Mouse (Mus musculus) cerebellum, postnatal 14 days (tissue): Measurements from ENCODE around the gene Ccdc40.
"Not testable (repeated sequence)": the region's sequence is repeated elsewhere in the genome, so short reads cannot be mapped to it uniquely, and the experiment has no call there.

Experiments used
- DNase-seq, 2 experiments: peaks; one replicate each; pipeline ENCODE4 v3.0.0; 2021; ENCODE audit warnings: mixed read lengths in 2 of 2

Gene Ccdc40

DNA sequence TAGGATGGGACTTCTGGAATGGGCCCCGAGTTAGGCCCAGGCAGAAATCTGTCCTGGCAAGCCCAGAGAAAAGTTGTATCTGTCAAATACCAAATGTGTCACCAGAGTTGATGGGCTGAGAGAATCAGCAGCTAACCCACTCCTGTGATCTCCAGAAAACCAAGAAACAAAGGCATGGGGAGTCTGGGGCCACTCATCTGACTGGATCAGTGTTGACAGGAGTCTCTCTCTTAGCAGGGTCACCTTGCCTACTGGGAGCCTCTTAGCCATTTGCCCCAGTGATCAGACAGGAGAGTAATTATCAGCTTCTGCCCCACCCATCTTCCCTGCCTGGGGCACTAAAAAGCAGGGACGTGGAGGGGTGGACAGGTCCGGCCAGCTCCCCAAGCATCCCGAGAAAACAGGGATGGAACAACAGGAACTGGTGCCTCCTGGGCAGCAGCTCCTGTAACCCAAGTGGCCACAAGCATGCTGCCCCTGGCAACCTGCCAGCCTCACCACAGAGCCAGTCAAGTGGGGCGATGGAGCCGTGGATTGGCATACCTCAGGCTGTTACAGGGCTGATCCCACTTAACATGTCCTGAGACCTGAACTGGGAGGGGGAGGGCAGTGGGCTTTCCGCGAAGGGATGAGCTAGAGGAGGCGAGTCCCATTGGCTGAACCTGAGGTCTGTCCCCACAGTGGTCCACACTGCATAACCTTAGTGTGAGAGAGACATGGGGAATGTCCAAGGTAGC lies 57.6 kb downstream of the Ccdc40 start:
- peak; percentile 56 to 62 for DNase-seq

DNA sequence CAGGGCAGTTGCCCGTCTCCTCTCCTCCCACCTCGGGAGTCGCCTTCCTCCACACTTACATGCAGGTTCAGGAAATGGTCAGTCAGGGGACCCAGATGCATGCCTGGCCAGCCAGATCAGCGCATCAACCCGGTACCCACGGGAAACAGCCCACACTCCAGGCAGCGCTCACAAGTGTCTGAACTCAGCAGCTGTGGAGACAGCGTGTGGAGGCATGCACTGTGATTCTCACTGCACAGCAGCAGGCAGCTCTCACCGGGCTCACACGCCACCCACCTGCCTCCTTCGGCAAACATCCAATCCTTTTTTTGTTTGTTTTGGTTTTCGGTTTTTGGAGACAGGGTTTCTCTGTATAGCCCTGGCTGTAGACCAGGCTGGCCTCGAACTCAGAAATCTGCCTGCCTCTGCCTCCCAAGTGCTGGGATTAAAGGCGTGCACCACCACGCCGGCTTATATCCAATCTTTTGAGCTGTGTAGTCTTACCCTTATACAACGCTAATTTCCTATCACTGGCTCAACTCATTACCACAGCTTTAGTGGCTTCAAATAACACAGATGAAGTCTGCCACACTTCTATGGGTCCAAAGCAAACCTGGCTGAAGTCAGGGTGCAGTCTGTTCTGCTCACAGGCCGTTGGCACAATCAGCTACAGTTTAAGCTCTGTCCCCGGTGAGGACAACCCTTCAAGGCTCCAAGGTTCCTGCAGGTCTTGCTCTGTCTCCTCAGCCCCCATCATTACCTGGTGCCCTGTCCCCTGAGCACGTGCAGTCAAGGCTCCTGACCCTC lies 59.0 kb downstream of the Ccdc40 start:
- DNase-seq, result peak; percentile 49 to 60

DNA sequence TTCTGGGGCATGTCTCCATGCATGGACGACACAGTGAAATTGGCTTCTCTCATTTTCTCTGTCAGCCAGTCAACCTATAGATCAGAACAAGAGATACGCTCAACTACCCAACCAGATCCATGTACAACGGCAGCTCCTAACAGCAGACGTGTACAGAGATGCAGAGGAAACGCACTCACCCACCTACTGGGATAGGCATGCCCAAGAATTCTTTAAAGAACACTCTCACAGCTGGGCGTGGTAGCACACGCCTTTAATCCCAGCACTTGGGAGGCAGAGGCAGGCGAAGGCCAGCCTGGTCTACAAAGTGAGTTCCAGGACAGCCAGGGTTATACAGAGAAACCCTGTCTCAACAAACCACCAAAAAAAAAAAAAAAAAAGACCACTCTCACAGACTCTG lies 64.5 kb downstream of the Ccdc40 start:
- not testable (repeated sequence) for DNase-seq

DNA sequence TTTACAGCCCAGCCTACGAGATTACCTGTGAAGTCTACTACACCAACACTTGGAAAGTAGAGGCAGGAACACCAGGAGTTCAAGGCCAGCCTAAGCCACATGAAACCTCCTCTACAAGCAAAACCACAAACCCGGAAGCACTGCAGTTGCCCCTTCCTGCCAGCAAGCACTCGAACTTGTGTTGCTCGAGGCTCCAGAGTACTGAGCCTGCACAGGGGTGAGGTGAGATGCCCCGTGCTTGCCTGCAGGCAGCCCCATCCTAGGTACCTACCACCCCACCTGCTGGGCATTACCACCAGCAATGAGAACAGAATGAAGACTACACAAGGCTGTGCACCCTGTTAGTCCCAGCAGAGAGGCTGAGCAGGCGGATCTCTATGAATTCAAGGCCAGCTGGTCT lies 69.6 kb downstream of the Ccdc40 start:
- no peak for DNase-seq

DNA sequence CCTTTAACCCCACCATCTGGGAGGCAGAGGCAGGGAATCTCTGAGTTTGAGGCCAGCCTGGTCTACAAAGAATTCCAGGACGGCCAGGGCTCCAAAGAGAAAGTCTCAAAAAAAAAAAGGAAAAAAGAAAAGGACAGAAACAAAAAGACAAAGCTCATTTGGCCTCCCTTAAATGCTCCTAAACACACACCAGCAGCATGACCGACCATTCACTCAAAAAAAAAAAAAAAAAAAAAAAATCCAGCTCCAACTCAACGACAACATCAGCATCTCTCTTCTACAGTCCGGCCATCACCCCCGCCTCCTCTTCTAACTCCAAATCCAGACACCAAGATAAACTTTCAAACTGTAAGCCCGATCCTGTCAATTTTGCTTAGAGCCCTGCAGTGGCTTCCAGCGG lies 70.5 kb downstream of the Ccdc40 start:
- DNase-seq, result no peak

DNA sequence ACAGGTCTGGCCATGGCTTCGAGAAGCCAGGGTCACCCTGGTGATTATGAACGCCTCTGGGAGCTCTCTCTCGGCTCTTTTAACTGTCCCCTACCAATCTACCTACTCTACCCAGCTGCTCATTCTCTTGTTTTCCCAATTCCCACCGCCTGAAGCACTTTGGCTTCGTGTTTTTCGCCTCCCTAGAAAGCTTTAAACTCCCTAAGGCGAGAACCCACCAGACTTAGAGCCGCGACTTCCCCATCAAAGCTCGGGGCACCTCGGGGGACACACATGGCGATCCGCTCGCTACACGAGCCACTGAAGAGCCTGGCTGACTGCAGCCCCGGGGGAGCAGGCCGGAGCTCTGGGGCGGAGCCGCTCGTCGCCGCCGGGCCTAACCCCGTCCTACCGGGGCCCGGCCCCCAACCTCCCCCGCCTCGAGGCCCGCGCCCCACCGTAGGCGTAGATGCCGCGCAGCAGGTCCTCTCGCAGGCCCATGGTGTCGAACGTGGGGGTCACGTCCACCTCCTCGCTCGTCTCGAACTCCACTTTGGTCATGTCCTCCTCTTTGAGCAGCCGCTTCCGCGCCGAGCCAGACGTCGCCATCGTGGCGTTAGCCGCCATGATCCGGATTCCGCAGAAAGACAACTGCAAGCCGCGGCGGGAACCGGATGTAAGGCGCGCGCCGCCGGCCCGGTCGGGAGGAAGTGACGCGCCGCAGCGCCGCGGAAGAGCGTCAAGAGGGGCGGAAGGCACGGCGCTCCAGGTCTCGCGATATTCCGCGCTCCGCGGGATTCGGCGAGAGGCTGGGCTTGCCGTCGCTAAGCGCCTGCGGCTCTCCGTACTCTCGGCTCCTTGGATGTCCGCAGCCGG lies 71.2 kb downstream of the Ccdc40 start, which contains the start of gene Eif4a3:
Gene Eif4a3, minus strand, starts transcription at position 699 of the 855 bp plus-strand sequence.
- peak; percentile 98 to 99 for DNase-seq

DNA sequence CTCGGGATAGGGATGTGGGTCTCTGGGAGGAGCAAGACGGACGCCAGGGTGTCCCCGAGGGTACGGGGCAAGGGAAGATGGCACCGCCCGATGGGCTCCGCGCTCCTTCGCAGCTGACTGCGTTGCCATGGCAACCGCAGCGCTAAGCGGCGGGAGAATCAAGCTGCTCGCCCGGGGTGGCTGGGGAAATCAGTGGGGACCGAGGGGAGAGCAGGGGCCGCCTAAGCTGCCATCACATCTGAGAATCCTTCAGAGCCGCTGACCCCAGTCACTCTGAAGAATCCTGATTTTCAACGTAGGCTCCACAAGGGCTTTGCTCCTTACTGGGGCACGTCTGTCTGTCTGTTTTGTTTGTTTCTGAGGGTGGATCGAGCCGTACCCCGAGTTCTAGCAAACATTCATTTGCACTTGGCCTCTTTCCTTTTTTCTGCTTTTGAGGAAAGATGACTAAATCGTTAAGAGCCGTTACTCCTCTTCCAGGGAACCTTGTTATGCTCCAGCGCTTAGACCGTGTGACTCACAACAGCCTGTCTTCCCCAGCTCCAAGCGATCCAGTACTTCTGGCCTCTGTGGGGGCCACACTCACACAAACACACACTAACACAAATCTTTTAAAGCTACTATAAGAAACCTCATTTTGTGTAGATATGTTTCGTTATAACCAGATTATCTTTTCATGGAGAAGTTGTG lies 72.0 kb downstream of the Ccdc40 start:
- no peak for DNase-seq

DNA sequence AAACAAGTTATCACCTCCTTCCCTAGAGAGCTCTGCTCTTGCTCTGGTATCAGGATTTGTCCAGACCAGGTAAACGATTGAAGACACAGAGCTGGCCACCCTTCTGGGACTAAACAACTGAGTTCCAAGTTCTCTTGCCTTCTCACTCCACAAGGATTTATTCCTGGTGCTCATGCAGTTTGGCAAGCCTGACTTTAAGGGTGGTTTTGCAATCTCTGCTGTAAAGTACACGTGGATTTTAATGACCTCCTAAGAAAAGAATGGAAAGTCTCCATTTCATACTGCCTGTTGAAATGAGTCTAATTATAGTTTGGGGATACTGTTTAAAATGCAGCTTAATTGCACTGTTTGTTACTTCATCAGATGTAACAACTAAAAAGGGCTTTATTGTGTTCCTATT lies 72.6 kb downstream of the Ccdc40 start:
- no peak for DNase-seq

DNA sequence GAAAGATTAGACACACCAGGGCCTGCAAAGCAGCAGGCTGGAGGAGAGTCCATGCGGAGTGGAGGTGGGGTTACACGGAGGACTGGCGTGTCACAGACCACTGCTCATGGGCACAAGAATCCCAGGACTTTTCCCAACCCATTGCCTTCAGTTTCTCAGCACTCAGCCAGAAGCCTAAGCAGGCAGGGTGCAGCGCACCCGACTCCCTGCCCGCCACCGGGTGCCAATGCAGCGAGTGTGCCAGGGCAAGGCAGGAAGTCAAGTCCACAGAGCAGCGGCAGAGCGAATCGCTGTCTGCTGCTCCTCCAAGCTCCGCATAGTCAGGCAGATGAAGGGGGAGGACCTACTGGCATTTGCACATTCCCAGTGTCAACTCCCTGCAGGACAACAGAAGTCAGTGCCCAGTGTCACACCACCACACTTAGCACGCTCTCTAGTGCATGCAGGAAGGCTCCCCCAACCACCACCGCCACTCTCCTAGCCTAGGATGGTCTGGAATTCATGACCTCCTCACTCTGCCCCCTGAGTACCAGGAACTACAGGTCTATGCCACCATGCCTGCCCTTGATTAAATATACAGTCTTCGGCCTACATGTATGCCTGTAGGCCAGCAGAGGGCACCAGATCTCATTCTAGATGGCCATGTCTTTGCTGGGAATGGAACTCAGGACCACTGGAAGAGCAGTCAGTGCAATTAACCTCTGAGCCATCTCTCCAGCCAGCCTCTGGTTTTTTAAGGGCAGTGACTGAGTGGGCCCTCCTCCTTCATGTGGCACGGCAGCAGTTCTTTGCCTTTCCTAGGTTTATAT lies 76.7 kb downstream of the Ccdc40 start:
- DNase-seq, result peak; percentile 71 to 81

DNA sequence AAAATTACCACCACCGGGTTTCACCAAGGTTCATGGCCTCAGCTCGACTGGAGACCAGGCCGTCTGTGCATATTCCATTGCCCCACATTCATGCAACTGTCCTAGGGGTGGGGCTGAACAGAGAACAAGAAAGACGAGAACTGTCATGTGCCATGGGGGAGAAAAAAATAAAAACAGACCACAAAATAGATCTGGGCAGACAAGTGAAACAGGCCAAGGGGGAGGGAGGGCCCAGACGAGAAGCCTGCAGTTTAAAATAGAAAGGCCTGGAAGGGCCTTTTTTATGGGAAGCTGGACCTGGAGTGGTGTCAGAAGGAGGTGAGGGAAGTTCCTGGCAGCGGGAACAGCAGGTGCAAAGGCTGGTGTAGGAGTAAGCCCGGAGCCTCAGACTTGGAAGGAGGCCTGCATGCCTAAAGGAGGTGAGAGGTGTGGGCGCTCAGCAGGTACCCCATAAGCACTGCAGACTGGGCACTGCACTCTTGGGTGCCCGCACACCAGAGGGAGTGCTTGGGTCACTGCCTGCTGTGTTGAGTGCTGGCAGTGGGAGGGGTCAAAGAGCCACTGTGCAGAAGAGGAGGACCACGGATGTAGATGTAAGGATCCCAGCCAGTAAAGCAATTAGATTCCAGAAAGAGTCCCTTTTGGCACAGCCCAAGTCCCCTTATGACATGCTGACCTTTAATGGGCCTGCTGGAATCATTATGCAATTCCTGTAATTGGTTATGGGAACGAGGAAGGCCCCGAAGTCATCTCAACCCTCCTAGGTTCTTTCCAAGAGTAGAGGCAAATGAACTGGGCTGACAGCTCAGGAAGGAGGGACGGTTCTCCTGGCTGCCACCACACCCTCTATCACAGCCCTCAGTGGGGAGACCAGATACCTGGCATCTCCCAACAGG lies 78.6 kb downstream of the Ccdc40 start:
- DNase-seq, result no peak

DNA sequence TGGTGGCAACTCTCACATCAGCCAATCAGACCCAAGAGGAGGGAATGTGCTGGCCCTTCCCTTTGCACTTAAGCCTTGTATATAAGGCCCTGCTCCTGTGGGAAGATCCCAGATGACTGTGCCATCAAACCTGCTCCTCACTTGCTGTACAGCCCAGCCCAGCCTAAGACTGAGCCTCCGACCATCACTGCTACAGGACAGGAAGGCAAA lies 79.2 kb downstream of the Ccdc40 start, which contains the start of gene Card14:
Gene Card14, plus strand, starts transcription at position 111 of the 210 bp plus-strand sequence.
- DNase-seq, result no peak

DNA sequence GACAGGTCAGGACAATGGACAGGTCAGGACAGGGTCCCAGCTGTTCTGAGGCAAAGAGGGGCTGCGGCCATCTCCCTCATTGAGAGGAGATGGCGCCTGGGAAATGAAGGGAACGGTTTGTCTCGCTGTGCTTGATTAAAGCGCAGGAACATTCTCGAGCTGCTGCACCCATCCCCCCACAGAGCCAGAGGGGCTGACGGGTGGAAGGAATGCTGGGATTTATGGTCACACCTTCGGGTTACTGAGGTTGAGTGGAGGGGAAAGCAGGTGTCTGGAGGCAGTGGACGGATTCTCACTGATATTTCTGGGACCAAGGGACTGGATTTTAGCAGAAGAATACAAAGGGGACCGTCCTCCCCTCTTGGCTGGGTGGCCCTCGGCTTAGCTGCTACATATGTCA lies 79.5 kb downstream of the Ccdc40 start:
- DNase-seq, result no peak

DNA sequence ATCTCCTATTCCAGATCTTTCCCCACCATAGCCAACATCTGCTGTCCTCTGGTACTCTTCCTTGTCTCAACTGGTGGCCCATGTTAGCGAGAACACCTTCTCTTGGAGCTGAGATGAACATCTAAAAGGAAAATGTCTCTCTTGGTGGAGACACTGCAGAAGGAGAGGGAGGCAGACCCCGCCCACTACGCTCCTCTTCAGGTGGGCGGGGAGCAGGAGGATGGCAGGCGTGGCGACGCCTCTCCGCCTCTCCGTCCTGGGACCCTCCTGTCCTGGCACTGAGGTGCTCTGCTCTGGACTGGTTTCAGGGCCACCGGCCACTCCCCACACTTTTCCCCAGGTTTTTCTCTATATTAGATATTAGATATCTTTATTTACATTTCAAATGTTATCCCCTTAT lies 82.2 kb downstream of the Ccdc40 start:
- DNase-seq, result no peak

DNA sequence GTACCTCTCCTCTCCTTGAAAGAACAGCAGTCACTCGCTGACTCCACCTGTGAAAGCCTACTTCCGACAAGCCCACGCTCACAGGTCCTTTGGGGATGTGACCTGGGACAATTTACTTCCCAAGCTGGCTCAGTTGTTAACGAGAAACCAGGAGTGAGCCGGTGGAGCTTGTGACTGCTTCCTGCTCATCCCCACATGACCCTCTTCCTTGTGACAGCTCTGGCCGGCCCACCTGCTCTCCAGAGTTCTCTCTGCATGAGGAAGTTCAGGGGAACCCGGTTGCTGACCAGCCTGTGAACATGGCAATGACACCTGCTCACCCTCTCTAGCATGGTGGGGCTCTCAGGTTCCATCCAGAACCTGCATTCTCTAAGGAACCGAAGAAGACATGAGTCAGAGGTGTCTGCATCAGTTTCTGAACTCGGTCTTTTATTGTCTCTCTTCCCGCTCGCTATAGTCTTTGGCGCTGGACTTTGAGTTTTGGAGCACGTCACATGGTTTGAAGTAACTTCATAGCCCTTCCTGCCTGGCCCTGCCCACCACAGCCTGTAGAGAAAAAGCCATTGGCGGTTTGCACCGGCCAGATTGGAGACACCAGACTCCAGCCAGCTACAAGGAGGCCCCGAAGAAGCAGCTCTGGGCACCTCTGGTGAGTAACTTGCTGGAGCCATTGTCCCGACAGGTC lies 86.0 kb downstream of the Ccdc40 start:
- DNase-seq, result no peak
